Mouse (Mus musculus): ENCODE data around the gene Ap5s1. TPM values are rescaled to one million over a fixed set of nuclear protein-coding genes. Genes with fewer than 3 reads are reported as not detected.

Ap5s1 gene
- polyA plus RNA-seq, 1 experiment from 2014 or later: 36.1 TPM

DNA sequence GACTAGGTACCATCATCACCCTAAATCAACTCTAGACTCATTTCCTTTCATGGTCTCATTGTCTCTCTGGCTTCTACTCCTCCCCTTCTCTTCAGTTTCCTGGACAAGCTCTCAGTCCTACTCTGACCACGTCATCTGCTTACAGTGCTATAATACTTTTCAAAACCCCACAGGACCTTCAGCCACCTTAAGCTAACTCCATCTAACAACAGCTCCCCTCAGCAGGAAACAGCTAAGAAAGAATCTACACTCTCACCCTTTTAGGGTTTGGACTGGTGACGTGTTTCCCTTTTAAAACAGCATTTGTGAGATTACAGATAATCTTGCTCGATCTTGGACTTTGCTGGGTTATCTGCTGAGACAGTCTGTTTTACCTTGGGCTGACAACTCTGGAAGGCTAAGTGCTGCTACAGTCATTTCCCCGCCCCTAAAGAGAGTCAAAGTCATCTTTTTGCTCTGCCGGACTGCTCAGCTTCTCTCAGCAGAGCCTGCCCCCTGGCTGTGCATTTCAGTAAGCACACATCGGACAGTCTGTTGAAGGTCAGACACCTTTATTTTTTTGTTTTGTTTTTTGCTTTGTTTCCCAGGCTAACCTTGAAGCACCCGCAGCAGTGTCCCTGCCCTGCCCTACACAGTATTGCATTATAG, 46.9 kb downstream of the Ap5s1 start:
- WGBS: 27% methylated on average over 7 of the region's 7 CpGs
- Histone ChIP-seq H3K27ac (ENCODE audit: low read depth, low read length) (no peak overlapping the region), H3K4me1 (ENCODE audit: control insufficient read depth, insufficient read depth, low read depth, low read length) (no peaks in the 10 kb centered on the region), H3K36me3 (ENCODE audit: control insufficient read depth, insufficient read depth, low read length) (no peaks in the 10 kb centered on the region), H3K9ac (ENCODE audit: low read depth, low read length) (no peak overlapping the region), H3K27me3 (replicated peaks; ENCODE audit: control insufficient read depth, insufficient read depth, low read length) (no peaks in the 10 kb centered on the region), H3K9me3 (ENCODE audit: control insufficient read depth, low read length) (no peaks in the 10 kb centered on the region), H3K4me2 (ENCODE audit: low read length) (no peak overlapping the region), H3K4me3 (ENCODE audit: low read length) (no peak overlapping the region)
- ATAC-seq: peak; percentile 78

DNA sequence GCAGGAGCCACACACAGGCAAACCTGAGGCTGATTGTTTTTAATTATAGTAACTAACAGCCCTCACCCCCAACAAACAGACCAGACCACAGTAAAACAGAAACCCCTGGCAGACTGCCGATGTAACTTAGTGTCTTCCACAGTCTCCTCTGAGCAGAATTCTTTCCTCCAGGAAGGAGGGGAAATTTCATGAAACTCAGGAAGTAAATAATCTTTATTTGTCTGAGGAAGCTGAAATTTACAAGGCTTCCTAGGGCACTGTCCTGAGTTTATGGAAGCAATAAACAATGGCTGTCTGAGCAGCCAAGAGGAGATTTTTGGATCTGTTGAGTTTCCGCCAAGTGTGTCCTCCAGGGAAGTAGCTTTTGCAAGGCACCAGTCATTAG, 47.4 kb downstream of the Ap5s1 start:
- Histone ChIP-seq H3K27ac (ENCODE audit: low read depth, low read length) (no peak overlapping the region), H3K36me3 (ENCODE audit: control insufficient read depth, insufficient read depth, low read length) (no peaks in the 10 kb centered on the region), H3K9me3 (ENCODE audit: control insufficient read depth, low read length) (no peaks in the 10 kb centered on the region), H3K27me3 (replicated peaks; ENCODE audit: control insufficient read depth, insufficient read depth, low read length) (no peaks in the 10 kb centered on the region), H3K9ac (ENCODE audit: low read depth, low read length) (no peak overlapping the region), H3K4me2 (ENCODE audit: low read length) (no peak overlapping the region), H3K4me3 (ENCODE audit: low read length) (no peak overlapping the region), H3K4me1 (ENCODE audit: control insufficient read depth, insufficient read depth, low read depth, low read length) (no peaks in the 10 kb centered on the region)
- no peak; the same call in 1 of the 2 replicates for ATAC-seq
- WGBS: 70% methylated on average over 2 of the region's 2 CpGs

DNA sequence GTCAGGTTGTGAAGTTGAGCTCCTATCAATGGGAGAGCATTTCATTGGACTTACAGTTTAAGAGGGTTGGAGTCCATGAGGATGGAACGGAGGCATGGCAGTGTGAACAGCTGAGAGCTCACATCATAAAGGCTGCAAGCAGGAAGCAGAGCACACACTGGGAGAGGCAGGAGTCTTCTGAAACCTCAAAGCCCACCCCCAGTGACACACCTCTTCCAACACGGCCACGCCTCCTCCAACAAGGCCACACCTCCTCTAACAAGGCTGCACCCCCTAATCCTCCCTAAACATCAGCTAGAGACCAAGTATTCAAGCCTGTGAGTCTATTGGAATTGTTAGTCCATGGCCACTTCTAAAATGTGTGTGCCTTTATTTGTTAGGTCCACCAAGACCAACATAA, 48.9 kb downstream of the Ap5s1 start:
- Histone ChIP-seq H3K9me3 (ENCODE audit: control insufficient read depth, low read length) (no peaks in the 10 kb centered on the region), H3K9ac (ENCODE audit: low read depth, low read length) (no peak overlapping the region), H3K27me3 (replicated peaks; ENCODE audit: control insufficient read depth, insufficient read depth, low read length) (no peaks in the 10 kb centered on the region), H3K36me3 (ENCODE audit: control insufficient read depth, insufficient read depth, low read length) (no peaks in the 10 kb centered on the region), H3K4me2 (ENCODE audit: low read length) (no peak overlapping the region), H3K4me1 (ENCODE audit: control insufficient read depth, insufficient read depth, low read depth, low read length) (no peaks in the 10 kb centered on the region), H3K27ac (ENCODE audit: low read depth, low read length) (no peak overlapping the region), H3K4me3 (ENCODE audit: low read length) (no peak overlapping the region)
- WGBS: 61% methylated on average over 3 of the region's 3 CpGs
- ATAC-seq: no peak

DNA sequence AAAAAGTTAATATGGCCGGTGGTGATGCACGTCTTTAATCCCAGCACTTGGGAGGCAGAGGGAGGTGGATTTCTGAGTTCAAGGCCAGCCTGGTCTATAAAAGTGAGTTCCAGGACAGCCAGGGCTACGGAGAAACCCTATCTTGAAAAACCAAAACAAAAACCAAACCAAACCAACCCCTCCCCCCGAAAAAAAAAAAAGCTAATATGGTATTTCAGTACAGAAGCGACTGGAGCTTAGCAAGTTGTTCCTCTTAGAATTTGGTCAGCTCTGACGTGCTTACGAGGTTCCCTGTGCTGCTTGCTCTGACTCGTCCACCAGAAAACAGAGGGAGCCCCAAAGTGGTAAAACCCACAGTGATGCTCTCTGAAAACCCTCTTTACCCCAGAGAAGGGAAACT, 51.8 kb downstream of the Ap5s1 start:
- no peaks in the 10 kb centered on the region for H3K9me3 ChIP-seq (ENCODE audit: control insufficient read depth, low read length)
- ATAC-seq: no peak
- no peak overlapping the region for H3K4me3 ChIP-seq (ENCODE audit: low read length)
- H3K27ac ChIP-seq (ENCODE audit: low read depth, low read length): no peak overlapping the region
- peaks cover 6% of the 10 kb centered on the region for H3K4me1 ChIP-seq (ENCODE audit: control insufficient read depth, insufficient read depth, low read depth, low read length)
- no peak overlapping the region for H3K9ac ChIP-seq (ENCODE audit: low read depth, low read length)
- no peak overlapping the region for H3K4me2 ChIP-seq (ENCODE audit: low read length)
- WGBS: 86% methylated on average over 8 of the region's 8 CpGs
- no peaks in the 10 kb centered on the region for H3K36me3 ChIP-seq (ENCODE audit: control insufficient read depth, insufficient read depth, low read length)
- H3K27me3 ChIP-seq (replicated peaks; ENCODE audit: control insufficient read depth, insufficient read depth, low read length): no peaks in the 10 kb centered on the region

DNA sequence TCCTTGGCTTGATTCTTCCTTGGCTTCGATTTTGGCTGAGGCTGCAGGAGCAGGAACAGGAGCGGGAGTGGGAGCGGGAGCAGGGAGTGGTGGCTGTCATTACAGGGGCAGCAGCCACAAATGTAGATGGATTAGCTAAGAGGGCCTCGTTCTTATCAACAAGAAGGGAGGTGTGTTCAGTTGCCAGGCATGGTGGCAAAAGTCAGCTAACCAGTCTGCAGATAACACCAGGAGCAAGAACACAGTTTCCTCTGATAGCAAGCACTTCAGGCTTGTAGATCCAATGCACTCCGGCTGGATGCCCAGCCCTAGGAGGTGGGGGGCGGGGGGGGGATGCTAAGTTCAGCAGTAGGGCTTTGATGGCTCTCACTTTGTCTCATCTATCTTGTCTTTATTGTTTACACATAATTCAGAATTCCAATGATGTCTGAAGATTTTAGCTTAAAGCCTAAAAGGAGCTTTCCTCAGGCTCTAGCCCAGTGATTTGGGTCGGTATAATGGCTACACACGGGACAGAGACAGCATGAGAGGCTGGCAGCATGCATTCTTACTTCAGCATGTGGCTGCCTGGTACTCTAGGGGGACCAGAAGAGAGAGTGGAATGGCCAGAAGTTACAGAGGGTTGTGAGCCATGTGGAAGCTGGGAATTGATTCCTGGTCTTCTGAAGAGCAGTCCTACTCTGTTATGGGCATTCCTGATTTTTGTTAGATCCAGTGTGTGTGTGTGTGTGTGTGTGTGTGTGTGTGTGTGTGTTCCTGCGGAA, 53.8 kb downstream of the Ap5s1 start:
- H3K36me3 ChIP-seq (ENCODE audit: control insufficient read depth, insufficient read depth, low read length): no peaks in the 10 kb centered on the region
- WGBS: 60% methylated on average over 9 of the region's 9 CpGs
- no peak overlapping the region for H3K4me3 ChIP-seq (ENCODE audit: low read length)
- no peaks in the 10 kb centered on the region for H3K27me3 ChIP-seq (replicated peaks; ENCODE audit: control insufficient read depth, insufficient read depth, low read length)
- peaks cover 12% of the 10 kb centered on the region for H3K4me1 ChIP-seq (ENCODE audit: control insufficient read depth, insufficient read depth, low read depth, low read length)
- no peak overlapping the region for H3K4me2 ChIP-seq (ENCODE audit: low read length)
- no peak overlapping the region for H3K27ac ChIP-seq (ENCODE audit: low read depth, low read length)
- H3K9me3 ChIP-seq (ENCODE audit: control insufficient read depth, low read length): no peaks in the 10 kb centered on the region
- H3K9ac ChIP-seq (ENCODE audit: low read depth, low read length): no peak overlapping the region
- ATAC-seq: no peak

DNA sequence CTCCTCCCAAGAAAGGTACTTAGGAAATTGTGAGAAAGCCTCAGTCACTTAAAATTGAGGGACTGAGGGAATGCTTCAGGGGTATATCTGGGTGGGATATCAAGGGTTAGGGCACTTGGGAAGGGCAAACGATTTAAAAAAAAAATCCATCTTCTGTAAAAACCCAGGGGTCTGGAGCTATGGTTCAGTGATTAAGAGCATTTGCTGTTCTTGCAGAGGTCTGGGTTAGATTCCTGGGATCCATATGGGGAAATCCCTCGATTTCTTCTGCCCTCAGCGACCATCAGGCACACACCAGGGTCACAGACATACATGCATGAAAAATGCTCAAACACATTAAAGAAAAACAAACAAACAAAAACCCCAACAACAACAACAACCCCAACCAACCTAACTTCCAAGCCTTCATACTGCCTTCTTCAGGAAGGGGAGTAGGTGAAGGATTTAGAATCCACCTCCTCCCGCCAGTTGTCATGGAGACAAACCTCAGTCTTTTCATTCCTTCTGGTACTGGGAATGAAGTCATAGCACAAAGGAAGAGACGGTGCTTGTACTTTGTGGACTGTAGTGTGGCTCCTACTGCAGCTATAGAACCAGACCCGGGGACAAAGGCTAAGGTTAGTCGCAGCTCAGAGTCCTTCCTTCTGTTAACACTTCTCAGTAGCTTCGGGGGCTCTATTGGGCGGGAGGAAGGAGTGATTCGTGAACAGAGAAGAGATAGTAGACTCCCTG, 54.8 kb downstream of the Ap5s1 start:
- H3K9ac ChIP-seq (ENCODE audit: low read depth, low read length): peak overlapping the region; percentile 81
- peaks cover 12% of the 10 kb centered on the region for H3K4me1 ChIP-seq (ENCODE audit: control insufficient read depth, insufficient read depth, low read depth, low read length)
- no peaks in the 10 kb centered on the region for H3K9me3 ChIP-seq (ENCODE audit: control insufficient read depth, low read length)
- peak overlapping the region; percentile 87 for H3K4me2 ChIP-seq (ENCODE audit: low read length)
- peak overlapping the region; percentile 95 for H3K27ac ChIP-seq (ENCODE audit: low read depth, low read length)
- 3% methylated on average over 10 of the region's 10 CpGs for WGBS
- H3K36me3 ChIP-seq (ENCODE audit: control insufficient read depth, insufficient read depth, low read length): no peaks in the 10 kb centered on the region
- peak; percentile 86 for ATAC-seq
- H3K4me3 ChIP-seq (ENCODE audit: low read length): peak overlapping the region; percentile 94
- no peaks in the 10 kb centered on the region for H3K27me3 ChIP-seq (replicated peaks; ENCODE audit: control insufficient read depth, insufficient read depth, low read length)

DNA sequence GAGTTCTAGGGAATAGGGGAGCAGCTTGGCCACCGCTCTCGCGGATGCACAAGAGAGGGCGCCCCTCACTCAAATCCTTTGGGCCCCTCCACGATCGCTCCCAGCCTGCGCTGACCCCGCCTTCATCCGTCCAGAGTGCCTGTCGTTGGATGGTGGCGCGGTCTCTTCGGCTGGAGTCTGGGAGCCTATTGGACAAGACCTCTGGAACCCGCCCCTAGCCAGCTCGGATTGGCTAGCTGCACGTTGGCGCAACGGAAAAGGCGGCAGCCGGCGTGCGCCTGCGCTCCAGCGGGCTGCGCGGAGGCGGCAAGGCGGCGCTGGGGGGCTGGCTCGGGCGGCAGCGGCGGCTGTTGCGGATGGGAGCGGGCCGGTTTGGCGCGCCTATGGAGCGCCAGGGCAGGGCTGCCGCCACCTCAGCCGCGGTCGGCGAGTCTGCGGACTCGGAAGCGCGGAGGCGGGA, 55.4 kb downstream of the Ap5s1 start, which contains the start of gene Pank2:
TSS of gene Pank2 (plus strand) at position 283 of the 460 bp plus-strand sequence.
- WGBS: 0% methylated on average over 41 of the region's 49 CpGs
- peak within 1 kb of the TSS; percentile 99 for H3K27ac ChIP-seq (ENCODE audit: low read depth, low read length)
- peaks cover 12% of the 10 kb centered on the region for H3K4me1 ChIP-seq (ENCODE audit: control insufficient read depth, insufficient read depth, low read depth, low read length)

More for the DNA sequence above, 55.4 kb downstream of the Ap5s1 start, which contains the start of gene Pank2:
- no peaks in the 10 kb centered on the region for H3K27me3 ChIP-seq (replicated peaks; ENCODE audit: control insufficient read depth, insufficient read depth, low read length)
- peak within 1 kb of the TSS; percentile 94 for H3K4me3 ChIP-seq (ENCODE audit: low read length)
- H3K4me2 ChIP-seq (ENCODE audit: low read length): peak within 1 kb of the TSS; percentile 92
- ATAC-seq: peak; percentile 100
- no peaks in the 10 kb centered on the region for H3K9me3 ChIP-seq (ENCODE audit: control insufficient read depth, low read length)
- H3K36me3 ChIP-seq (ENCODE audit: control insufficient read depth, insufficient read depth, low read length): no peaks in the 10 kb centered on the region
- H3K9ac ChIP-seq (ENCODE audit: low read depth, low read length): peak within 1 kb of the TSS; percentile 99

All from hindbrain, embryonic 16.5 days (tissue).